Mouse (Mus musculus) G1E (cell line): ENCODE data around the gene Krtap7-1. TPM values are rescaled to one million over a fixed set of nuclear protein-coding genes. Genes with fewer than 3 reads are reported as not detected.

Experiments used
- ATAC-seq: 2 replicates; pipeline ENCODE4 v1.8.0; 2016; ENCODE audit warnings: mild to moderate bottlenecking; ENCODE audit not compliant: insufficient number of reproducible peaks, poor library complexity, low FRiP score, severe bottlenecking; ENCODE audit errors: extremely low read depth
- DNase-seq: peaks from one replicate; pipeline ENCODE4 v3.0.0; 2012; ENCODE audit warnings: low spot score
- H3K27me3 ChIP-seq: 2 replicates; pipeline ENCODE4 v1.6.1; 2012; ENCODE audit warnings: mild to moderate bottlenecking, low read length, inconsistent platforms; ENCODE audit not compliant: insufficient read depth
- H3K36me3 ChIP-seq: replicated peaks from 2 replicates; pipeline ENCODE3; 2012; ENCODE audit warnings: mild to moderate bottlenecking, inconsistent platforms
- H3K4me1 ChIP-seq: 2 replicates; pipeline ENCODE4 v1.6.1; 2012; ENCODE audit warnings: low read depth, low read length, inconsistent platforms, mixed read lengths; ENCODE audit not compliant: insufficient read depth
- H3K4me3 ChIP-seq: 2 replicates; pipeline ENCODE4 v1.5.1; 2012; ENCODE audit warnings: low read depth, mild to moderate bottlenecking, inconsistent platforms, low read length, moderate library complexity, mixed read lengths
- H3K9me3 ChIP-seq: replicated peaks from 2 replicates; pipeline ENCODE4 v1.6.1; 2012; ENCODE audit warnings: inconsistent platforms
- CTCF ChIP-seq: IDR thresholded peaks from 2 replicates; pipeline ENCODE4 v1.5.1; 2012; ENCODE audit warnings: low read depth, low read length, inconsistent platforms, mixed read lengths
- GATA1 ChIP-seq: IDR thresholded peaks from 2 replicates; pipeline ENCODE4 v1.6.1; 2012; ENCODE audit warnings: borderline replicate concordance, low read length, inconsistent platforms, mixed read lengths
- GATA2 ChIP-seq: IDR thresholded peaks from 2 replicates; pipeline ENCODE4 v1.6.1; 2012; ENCODE audit warnings: low read depth, low read length, inconsistent platforms, borderline replicate concordance
- POLR2AphosphoS5 ChIP-seq: IDR thresholded peaks from 2 replicates; pipeline ENCODE4 v1.6.1; 2012; ENCODE audit warnings: low read depth, low read length, inconsistent platforms; ENCODE audit not compliant: insufficient replicate concordance
- TAL1 ChIP-seq: conservative IDR thresholded peaks from 2 replicates; pipeline ENCODE4 v1.6.1; 2012; ENCODE audit warnings: low read depth, low read length, inconsistent platforms, mixed read lengths
- polyA plus RNA-seq: library from polyadenylated mRNA; stranded (reverse); fragments of >175 nt; gene quantifications from 2 replicates; pipeline ENCODE4 v1.2.3, GENCODE M21; 2012
- total RNA-seq, 2 experiments: library from RNA; stranded (forward) in 1 of 2; stranded (reverse) in 1 of 2; fragments of 200-1000 nt in 1 of 2; fragments of >200 nt in 1 of 2; fragmentation: Nextera tagmentation in 1 of 2; gene quantifications; 2 replicates each; pipeline ENCODE4 v1.2.3; 2014 to 2017

Gene Krtap7-1
- not detected in 2 replicates for total RNA-seq (2014; fragmentation: Nextera tagmentation)
- not detected in 2 replicates for total RNA-seq (2017)
- polyA plus RNA-seq, result not detected in 2 replicates

GRCm38 (mm10) chr16:89508223-89508622, at the start of gene Krtap7-1:
TSS of gene Krtap7-1 (minus strand) at chr16:89508323.
- Histone ChIP-seq H3K4me1 (no peaks in the 10 kb centered on the region), H3K27me3 (no peaks in the 10 kb centered on the region), H3K36me3 (no peaks in the 10 kb centered on the region), H3K9me3 (peaks cover 44% of the 10 kb centered on the region), H3K4me3 (no peak within 1 kb of the TSS)
- DNase-seq (no peak), ATAC-seq (no peak)
- TF ChIP-seq GATA2, result no peak
- no peak for TF ChIP-seq GATA1
- no peak for TF ChIP-seq TAL1
- TF ChIP-seq POLR2AphosphoS5, result no peak
- no peak for TF ChIP-seq CTCF

- TF ChIP-seq POLR2AphosphoS5 (no peak), GATA1 (no peak), TAL1 (no peak), CTCF (no peak), GATA2 (no peak)
- Histone ChIP-seq H3K4me1 (no peaks in the 10 kb centered on the region), H3K27me3 (no peaks in the 10 kb centered on the region), H3K36me3 (no peaks in the 10 kb centered on the region), H3K4me3 (no peak overlapping the region), H3K9me3 (peaks cover 8% of the 10 kb centered on the region)
- no peak for ATAC-seq
- DNase-seq, result no peak
Observed at GRCm38 (mm10) chr16:89550298-89550697, 42.2 kb upstream of the Krtap7-1 start.

DNA sequence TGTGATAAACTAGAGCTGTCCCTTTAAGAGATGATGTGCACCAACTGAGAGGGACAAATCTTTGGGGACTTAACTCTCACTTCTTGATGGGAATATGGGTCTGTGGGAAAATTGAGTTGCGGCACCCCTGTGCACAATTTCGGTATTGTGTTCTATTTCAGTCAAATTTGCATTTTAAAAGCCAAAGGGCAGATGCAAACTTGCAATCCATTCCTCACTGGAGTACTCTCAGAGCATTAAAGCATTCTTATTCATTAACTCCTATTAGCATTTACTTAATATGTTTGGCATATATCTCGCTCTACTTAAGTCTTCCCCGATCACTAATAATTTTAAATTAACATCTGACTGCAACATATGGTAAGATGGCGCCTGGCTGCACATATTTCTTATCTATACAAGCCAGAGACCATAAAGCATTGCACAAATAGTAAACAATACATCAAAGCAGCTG, 29.9 kb upstream of the Krtap7-1 start:
- H3K27me3 ChIP-seq, result no peaks in the 10 kb centered on the region
- no peak for TF ChIP-seq GATA2
- no peak for TF ChIP-seq CTCF
- TF ChIP-seq GATA1, result no peak
- no peak for TF ChIP-seq TAL1
- no peak for TF ChIP-seq POLR2AphosphoS5
- H3K36me3 ChIP-seq, result no peaks in the 10 kb centered on the region
- no peak for ATAC-seq
- DNase-seq, result no peak
- no peaks in the 10 kb centered on the region for H3K4me1 ChIP-seq
- no peak overlapping the region for H3K4me3 ChIP-seq
- peaks cover 16% of the 10 kb centered on the region for H3K9me3 ChIP-seq

- Histone ChIP-seq H3K4me1 (no peaks in the 10 kb centered on the region), H3K36me3 (no peaks in the 10 kb centered on the region), H3K27me3 (no peaks in the 10 kb centered on the region), H3K9me3 (peaks cover 16% of the 10 kb centered on the region), H3K4me3 (no peak overlapping the region)
- ATAC-seq, result no peak
- no peak for DNase-seq
- no peak for TF ChIP-seq GATA2
- TF ChIP-seq CTCF, result no peak
- no peak for TF ChIP-seq GATA1
- no peak for TF ChIP-seq TAL1
Observed at GRCm38 (mm10) chr16:89537349-89537748, 29.2 kb upstream of the Krtap7-1 start.

- no peak overlapping the region for H3K4me3 ChIP-seq
- DNase-seq, result no peak
- peaks cover 37% of the 10 kb centered on the region for H3K9me3 ChIP-seq
- TF ChIP-seq POLR2AphosphoS5 (no peak), CTCF (no peak), GATA2 (no peak), TAL1 (no peak), GATA1 (no peak)
- ATAC-seq, result no peak
- H3K4me1 ChIP-seq, result no peaks in the 10 kb centered on the region
- no peaks in the 10 kb centered on the region for H3K27me3 ChIP-seq
- no peaks in the 10 kb centered on the region for H3K36me3 ChIP-seq
Observed at GRCm38 (mm10) chr16:89530547-89530946, 22.4 kb upstream of the Krtap7-1 start.

GRCm38 (mm10) chr16:89529846-89530245, 21.7 kb upstream of the Krtap7-1 start:
- TF ChIP-seq CTCF (no peak), POLR2AphosphoS5 (no peak), GATA1 (no peak), TAL1 (no peak), GATA2 (no peak)
- Histone ChIP-seq H3K9me3 (peaks cover 37% of the 10 kb centered on the region), H3K27me3 (no peaks in the 10 kb centered on the region), H3K4me3 (no peak overlapping the region), H3K36me3 (no peaks in the 10 kb centered on the region), H3K4me1 (no peaks in the 10 kb centered on the region)
- DNase-seq (no peak), ATAC-seq (no peak)

DNA sequence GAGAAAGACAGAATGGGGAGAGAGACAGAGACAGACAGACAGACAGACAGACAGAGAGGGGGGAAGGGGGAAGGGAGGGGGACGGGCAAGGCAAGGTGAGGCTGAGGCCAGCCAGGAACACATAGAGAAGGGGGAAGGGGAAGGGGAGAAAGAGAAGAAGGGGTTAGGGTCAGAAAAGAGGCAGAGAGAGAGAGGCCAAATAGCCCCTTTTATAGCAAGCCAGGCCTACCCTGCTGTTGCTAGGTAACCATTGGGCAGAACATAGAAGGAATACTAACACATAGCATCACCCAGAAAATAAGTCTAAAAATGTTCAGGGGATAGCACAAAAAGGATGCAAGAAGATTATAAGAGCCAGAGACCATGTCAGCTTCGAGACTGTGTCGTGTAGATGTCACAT, 20.3 kb upstream of the Krtap7-1 start:
- H3K4me1 ChIP-seq, result no peaks in the 10 kb centered on the region
- H3K27me3 ChIP-seq, result no peaks in the 10 kb centered on the region
- peaks cover 45% of the 10 kb centered on the region for H3K9me3 ChIP-seq
- TF ChIP-seq GATA1 (no peak), CTCF (no peak), TAL1 (no peak), GATA2 (no peak)
- ATAC-seq, result no peak
- no peak for DNase-seq
- H3K36me3 ChIP-seq, result no peaks in the 10 kb centered on the region
- H3K4me3 ChIP-seq, result no peak overlapping the region
